ENCODE assay signal across 10 mouse cellular contexts in the genomic region with DNA sequence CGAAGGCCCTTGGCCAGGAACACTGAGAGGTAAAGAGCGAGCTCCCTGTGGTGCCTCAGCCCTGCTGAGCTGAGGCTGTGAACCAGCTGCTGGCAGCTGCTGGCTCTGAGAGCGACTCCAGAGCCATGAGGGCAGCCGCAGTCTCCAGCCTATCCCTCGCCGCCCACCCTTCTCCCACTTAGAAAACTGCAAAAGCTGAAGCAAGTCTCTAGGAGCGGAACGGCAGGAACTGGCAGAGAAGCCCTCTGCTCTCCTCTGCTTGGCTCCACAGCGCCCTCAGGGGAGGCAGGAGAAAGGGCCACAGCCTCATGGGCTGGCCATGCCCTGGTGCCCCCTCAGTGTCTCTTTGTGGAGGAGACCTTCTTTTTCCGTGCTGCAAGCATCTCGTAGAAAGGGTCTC. TPM values are rescaled to one million over a fixed set of nuclear protein-coding genes. Genes with fewer than 3 reads are reported as not detected.
DNase-seq lines count a peak whose midpoint lies in the region; ATAC-seq and TF ChIP-seq lines count a peak whose summit lies in the region.
"Had no signal": no experiment of that assay in that cellular context is flagged by ENCODE, and none has a peak within 500 bp of the region (broad histone marks: within the 10 kb centered on the region; RNA-seq: fewer than 3 reads in every experiment).

No protein-coding gene starts in this region.

- TF ChIP-seq CTCF in ES-Bruce4 (IDR thresholded peaks at IDR 0.05; ENCODE audit: low read depth, low read length), result peak; percentile 15

- DNase-seq in cerebellum, postnatal 25 days, result peak; percentile 51 to 60
- DNase-seq in cerebellum, adult 9-10 months, result no peak
- no peak for DNase-seq in kidney, adult 18-20 months
- DNase-seq: liver, postnatal 0 days had no signal

- peak overlapping the region; percentile 55 for H3K27ac ChIP-seq in kidney, embryonic 15.5 days
- H3K27ac ChIP-seq in ES-Bruce4 (ENCODE audit: insufficient read depth, low read length), result no peak overlapping the region
- peak overlapping the region; percentile 33; the same call in 1 of the 2 replicates for H3K27ac ChIP-seq in limb, embryonic 13.5 days
- H3K27ac ChIP-seq: neural tube, embryonic 12.5 days had no signal

- no peak for TF ChIP-seq POLR2A in ES-Bruce4 (IDR thresholded peaks at IDR 0.05; ENCODE audit: insufficient read depth, low read length)

- H3K36me3 ChIP-seq in kidney, embryonic 15.5 days, result peaks cover 65% of the 10 kb centered on the region
- no peaks in the 10 kb centered on the region for H3K36me3 ChIP-seq in ES-Bruce4 (ENCODE audit: control insufficient read depth, insufficient read depth, low read length, poor library complexity, severe bottlenecking)
- peaks cover 86% of the 10 kb centered on the region for H3K36me3 ChIP-seq in limb, embryonic 13.5 days

- 48% methylated on average over 11 of the region's 11 CpGs for WGBS in kidney, embryonic 15.5 days
- WGBS in limb, embryonic 13.5 days, result 50% methylated on average over 11 of the region's 11 CpGs

- H3K27me3 ChIP-seq in kidney, embryonic 15.5 days, result no peaks in the 10 kb centered on the region
- H3K27me3 ChIP-seq in ES-Bruce4 (ENCODE audit: control insufficient read depth, insufficient read depth, low read length, poor library complexity, severe bottlenecking), result no peaks in the 10 kb centered on the region
- H3K27me3 ChIP-seq in limb, embryonic 13.5 days, result no peaks in the 10 kb centered on the region
- H3K27me3 ChIP-seq: neural tube, embryonic 12.5 days had no signal

- no peak for ATAC-seq in kidney, embryonic 15.5 days (replicated peaks; ENCODE audit: low FRiP score)
- peak; percentile 34; the same call in 1 of the 2 replicates for ATAC-seq in limb, embryonic 13.5 days (ENCODE audit: low FRiP score, low read depth)
- ATAC-seq in inflammation-experienced regulatory T-cells, adult 6 months, result no peak
- no peak for ATAC-seq in monocyte, adult 5-6 weeks (replicated peaks; ENCODE audit: insufficient number of reproducible peaks, low FRiP score, low TSS enrichment, poor library complexity, severe bottlenecking)
- ATAC-seq: liver, postnatal 0 days had no signal

- H3K4me3 ChIP-seq in kidney, embryonic 15.5 days (replicated peaks), result no peak overlapping the region
- H3K4me3 ChIP-seq in ES-Bruce4 (ENCODE audit: low read depth, low read length), result no peak overlapping the region
- no peak overlapping the region for H3K4me3 ChIP-seq in limb, embryonic 13.5 days
- H3K4me3 ChIP-seq: neural tube, embryonic 12.5 days had no signal

- no peak overlapping the region for H3K9ac ChIP-seq in kidney, embryonic 15.5 days
- H3K9ac ChIP-seq in ES-Bruce4 (ENCODE audit: low read depth, poor library complexity, severe bottlenecking), result no peak overlapping the region
- H3K9ac ChIP-seq in limb, embryonic 13.5 days, result no peak overlapping the region; the same call in 1 of the 2 replicates
- H3K9ac ChIP-seq: liver, postnatal 0 days; neural tube, embryonic 12.5 days had no signal

- no peak for TF ChIP-seq EP300 in ES-Bruce4 (IDR thresholded peaks at IDR 0.05; ENCODE audit: insufficient read depth, low read depth, low read length)

- H3K4me2 ChIP-seq in kidney, embryonic 15.5 days, result no peak overlapping the region
- no peak overlapping the region for H3K4me2 ChIP-seq in limb, embryonic 13.5 days (replicated peaks)
- H3K4me2 ChIP-seq: neural tube, embryonic 12.5 days had no signal

- H3K9me3 ChIP-seq in kidney, embryonic 15.5 days (replicated peaks), result no peaks in the 10 kb centered on the region
- no peaks in the 10 kb centered on the region for H3K9me3 ChIP-seq in ES-Bruce4 (replicated peaks; ENCODE audit: control insufficient read depth, insufficient read depth, low read length, poor library complexity, severe bottlenecking)
- no peaks in the 10 kb centered on the region for H3K9me3 ChIP-seq in limb, embryonic 13.5 days
- H3K9me3 ChIP-seq: neural tube, embryonic 12.5 days had no signal

- peaks cover 43% of the 10 kb centered on the region for H3K4me1 ChIP-seq in kidney, embryonic 15.5 days
- no peaks in the 10 kb centered on the region for H3K4me1 ChIP-seq in ES-Bruce4 (ENCODE audit: control insufficient read depth, insufficient read depth, low read length)
- peaks cover 20% of the 10 kb centered on the region for H3K4me1 ChIP-seq in limb, embryonic 13.5 days
- H3K4me1 ChIP-seq: neural tube, embryonic 12.5 days had no signal

RNA-seq across cellular contexts. Expression of gene Dnah17, which starts 35.2 kb away (rescaled TPM):
- polyA plus RNA-seq in kidney, embryonic 15.5 days (2015; fragmentation: Nextera tagmentation; extraction: Ambion mirVana), result 0.17 and 0.22 TPM in 2 replicates
- polyA plus RNA-seq in ES-Bruce4 (2011; ENCODE audit: insufficient read depth, insufficient read length, low read depth, missing spikeins), result 0.49 and 0.59 TPM in 2 replicates
- 0.23 and 0.27 TPM in 2 replicates for polyA plus RNA-seq in limb, embryonic 13.5 days (2015; fragmentation: Nextera tagmentation; extraction: Ambion mirVana)
- under 1 TPM; 0.11 to 0.73 (median 0.60) TPM for polyA plus RNA-seq in inflammation-experienced regulatory T-cells, adult 6 months (2017; shearing (Covaris generic))
- 0.19 to 2.2 TPM in 2 of 3 replicates, not detected in the other for total RNA-seq in monocyte, adult 5-6 weeks (2017)

Comparison
In these comparisons a context has a peak if more than half of its experiments do, and no peak if none do; other contexts are left out.
1. DNase-seq: peak in cerebellum, postnatal 25 days (2 of 2); none in cerebellum, adult 9-10 months (single experiment) and kidney, adult 18-20 months (single experiment).